Mouse (Mus musculus) urinary bladder, postnatal 4 days (tissue): ENCODE measurements around the gene Nuak2.

Experiments used
- DNase-seq, 2 experiments: peaks; one replicate each; pipeline ENCODE4 v3.0.0; 2021 to 2022; ENCODE audit warnings: low spot score in 2 of 2

The Nuak2 gene

GRCm38 (mm10) chr1:132298801-132299464 lies 17.0 kb upstream of the Nuak2 start:
- no peak for DNase-seq

GRCm38 (mm10) chr1:132299744-132300143 lies 16.2 kb upstream of the Nuak2 start:
- DNase-seq, result no peak

- no peak for DNase-seq
Measured at GRCm38 (mm10) chr1:132301242-132301641, 14.7 kb upstream of the Nuak2 start.

- DNase-seq, result no peak
Measured at GRCm38 (mm10) chr1:132302341-132302866, 13.5 kb upstream of the Nuak2 start.

- DNase-seq, result no peak
Measured at GRCm38 (mm10) chr1:132304618-132305214, 11.2 kb upstream of the Nuak2 start.

- DNase-seq, result no peak
Measured at GRCm38 (mm10) chr1:132306160-132306559, 9.8 kb upstream of the Nuak2 start.

- no peak for DNase-seq
Measured at GRCm38 (mm10) chr1:132306808-132307207, 9.1 kb upstream of the Nuak2 start.

GRCm38 (mm10) chr1:132307962-132308361 lies 8.0 kb upstream of the Nuak2 start:
- no peak for DNase-seq

- DNase-seq, result no peak
Measured at GRCm38 (mm10) chr1:132308674-132309073, 7.3 kb upstream of the Nuak2 start.

GRCm38 (mm10) chr1:132310754-132311153 lies 5.2 kb upstream of the Nuak2 start:
- no peak for DNase-seq

- DNase-seq, result no peak
Measured at GRCm38 (mm10) chr1:132311174-132311859, 4.6 kb upstream of the Nuak2 start.

GRCm38 (mm10) chr1:132312043-132312442 lies 3.9 kb upstream of the Nuak2 start:
- DNase-seq, result no peak

- no peak for DNase-seq
Measured at GRCm38 (mm10) chr1:132312703-132313102, 3.2 kb upstream of the Nuak2 start.

- DNase-seq, result no peak
Measured at GRCm38 (mm10) chr1:132316625-132316994, 684 bp downstream of the Nuak2 start.

GRCm38 (mm10) chr1:132317413-132317812 lies 1.5 kb downstream of the Nuak2 start:
- no peak for DNase-seq

GRCm38 (mm10) chr1:132317894-132318863 lies 2.3 kb downstream of the Nuak2 start:
- DNase-seq, result no peak

GRCm38 (mm10) chr1:132319242-132319641 lies 3.3 kb downstream of the Nuak2 start:
- peak; percentile 73 to 79 for DNase-seq

GRCm38 (mm10) chr1:132321821-132322580 lies 6.1 kb downstream of the Nuak2 start:
- no peak for DNase-seq

GRCm38 (mm10) chr1:132322711-132323542 lies 7.0 kb downstream of the Nuak2 start:
- DNase-seq, result no peak

GRCm38 (mm10) chr1:132326777-132327176 lies 10.9 kb downstream of the Nuak2 start:
- DNase-seq, result no peak
